Mouse (Mus musculus) hindbrain, postnatal 0 days (tissue): ENCODE data around the gene Sdc4. TPM values are rescaled to one million over a fixed set of nuclear protein-coding genes. Genes with fewer than 3 reads are reported as not detected.

Experiments
- ATAC-seq: fragments of 200-750 bp; cut with Nextera tagmentation; 2 replicates; pipeline ENCODE4 v1.8.0; 2017; ENCODE audit warnings: mild to moderate bottlenecking, moderate TSS enrichment, moderate library complexity
- DNase-seq: peaks from one replicate; pipeline ENCODE4 v3.0.0-alpha.2; 2015; ENCODE audit warnings: low spot score
- H3K27ac ChIP-seq: fragments of 300-500 bp; sonication (generic); 2 replicates; pipeline ENCODE4 v1.5.1; 2014; ENCODE audit warnings: mild to moderate bottlenecking
- H3K27me3 ChIP-seq: fragments of 300-500 bp; sonication (generic); 2 replicates; pipeline ENCODE4 v1.6.1; 2014; ENCODE audit warnings: low read length, mixed read lengths; ENCODE audit not compliant: insufficient read depth
- H3K36me3 ChIP-seq: fragments of 300-500 bp; sonication (generic); 2 replicates; pipeline ENCODE4 v1.6.1; 2014; ENCODE audit warnings: low read length, mixed read lengths; ENCODE audit not compliant: insufficient read depth
- H3K4me1 ChIP-seq: fragments of 300-500 bp; sonication (generic); 2 replicates; pipeline ENCODE4 v1.6.1; 2014; ENCODE audit warnings: antibody characterized with exemption, low read length, mixed read lengths; ENCODE audit not compliant: insufficient read depth
- H3K4me2 ChIP-seq: fragments of 300-500 bp; sonication (generic); 2 replicates; pipeline ENCODE4 v1.6.1; 2014; ENCODE audit warnings: low read depth, mild to moderate bottlenecking, low read length, moderate library complexity, mixed read lengths
- H3K4me3 ChIP-seq: fragments of 300-500 bp; sonication (generic); 2 replicates; pipeline ENCODE4 v1.5.1; 2014; ENCODE audit warnings: low read length
- H3K9ac ChIP-seq: fragments of 300-500 bp; sonication (generic); replicated peaks from 2 replicates; pipeline ENCODE4 v1.6.1; 2014; ENCODE audit warnings: mild to moderate bottlenecking, low read length, moderate library complexity, mixed read lengths
- H3K9me3 ChIP-seq: fragments of 300-500 bp; sonication (generic); 2 replicates; pipeline ENCODE4 v1.6.1; 2016; ENCODE audit warnings: low read length, mixed read lengths
- CTCF ChIP-seq: IDR thresholded peaks from 2 replicates; pipeline ENCODE4 v1.5.1; 2016; ENCODE audit warnings: antibody characterized with exemption, control low read depth, low read depth
- WGBS: fragments of 180-500 bp; shearing (Covaris S2); extraction: QIAGEN DNeasy Blood & Tissue Kit; methylation state at CpG from one replicate; pipeline ENCODE4 v1.1.7; 2014; 5-methylcytosine and 5-hydroxymethylcytosine counted together
- polyA plus RNA-seq: library from polyadenylated mRNA; unstranded; fragments of >200 nt; fragmentation: Nextera tagmentation; extraction: Ambion mirVana; gene quantifications from 2 replicates; pipeline ENCODE4 v1.2.1, GENCODE M21; 2015
- total RNA-seq: library from RNA; depleted of rRNA; stranded (reverse); fragments of >200 nt; gene quantifications from 2 replicates; pipeline ENCODE4 v1.2.3, GENCODE M21; 2014

The Sdc4 gene
- total and polyA plus RNA-seq, 2 experiments from 2014 or later: 31.1 to 36.7 TPM

DNA sequence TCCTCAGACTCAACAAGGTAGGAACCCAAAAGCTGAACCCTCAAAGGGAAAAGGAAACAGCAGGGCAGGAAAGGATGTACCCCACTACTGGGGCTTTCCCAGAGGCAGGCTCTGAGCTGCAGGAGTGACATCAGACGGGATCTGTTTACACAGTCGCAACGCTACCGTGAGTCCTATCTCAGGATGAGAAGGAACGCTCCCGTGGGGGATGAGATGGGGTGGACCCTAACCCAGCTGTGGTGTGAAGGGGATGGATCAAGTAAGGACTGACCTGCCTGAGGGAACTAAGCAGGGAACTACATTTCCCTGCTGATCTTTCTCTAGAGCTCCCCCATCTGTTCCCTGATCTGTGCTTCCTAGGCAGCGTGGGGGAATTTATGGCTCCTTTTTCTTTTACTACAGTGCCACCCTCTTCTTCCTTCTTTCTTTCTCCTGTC, 13.2 kb upstream of the Sdc4 start, which contains the start of gene Sys1:
Gene Sys1 (plus strand): TSS at position 101 of the 437 bp plus-strand sequence.
- TF ChIP-seq CTCF: peak; percentile 46

GRCm38 (mm10) chr2:164456413-164456812, 12.7 kb upstream of the Sdc4 start:
- peak overlapping the region; percentile 41; the same call in 1 of the 2 replicates for H3K4me2 ChIP-seq

More for the DNA sequence above, 13.2 kb upstream of the Sdc4 start, which contains the start of gene Sys1:
- Histone ChIP-seq H3K27me3 (no peaks in the 10 kb centered on the region), H3K9ac (peak within 1 kb of the TSS; percentile 29; the same call in 1 of the 2 replicates), H3K4me3 (peak within 1 kb of the TSS; percentile 9; the same call in 1 of the 2 replicates), H3K36me3 (no peaks in the 10 kb centered on the region), H3K4me2 (peak within 1 kb of the TSS; percentile 41), H3K9me3 (no peaks in the 10 kb centered on the region), H3K4me1 (peaks cover 2% of the 10 kb centered on the region; the same call in 1 of the 2 replicates), H3K27ac (no peak within 1 kb of the TSS)
- no peak for DNase-seq
- WGBS: 4% methylated on average over 7 of the region's 7 CpGs
- ATAC-seq: no peak

DNA sequence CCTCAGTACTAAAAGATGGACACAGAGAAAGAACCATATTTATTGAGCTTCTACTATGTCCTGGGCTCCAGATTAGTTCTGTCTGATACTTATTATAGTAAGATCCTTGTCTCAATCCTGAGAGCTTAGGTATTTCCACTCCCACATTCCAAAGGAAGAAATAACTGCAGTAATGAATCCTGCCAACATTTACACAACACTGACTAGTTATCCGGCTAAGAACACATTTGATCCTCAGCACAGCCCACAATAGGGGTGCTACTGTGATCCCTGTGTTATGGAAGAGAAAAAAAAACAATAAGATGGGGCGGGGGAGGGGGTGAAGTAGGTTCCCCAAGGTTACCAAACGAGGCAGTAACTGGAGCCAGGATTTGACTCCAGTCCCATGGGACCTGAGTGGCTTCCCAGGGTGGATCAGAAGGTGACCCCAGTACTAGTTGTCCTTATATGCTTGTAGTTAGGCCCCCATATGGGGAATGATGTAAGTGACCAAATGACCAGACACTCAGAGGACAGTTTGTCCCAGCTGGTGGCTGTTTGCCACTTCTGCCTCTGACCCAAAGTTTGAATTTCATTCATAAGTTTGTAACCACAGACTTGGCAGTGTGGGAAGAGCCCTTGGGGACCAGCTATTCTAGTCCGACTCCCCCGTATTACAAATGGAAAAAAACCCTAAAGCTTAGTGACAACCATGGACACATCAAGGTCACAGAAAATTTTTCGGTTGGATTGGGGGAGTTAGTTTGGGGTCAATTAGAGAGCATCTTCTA, 11.9 kb upstream of the Sdc4 start:
- TF ChIP-seq CTCF: no peak

More at GRCm38 (mm10) chr2:164456413-164456812, 12.7 kb upstream of the Sdc4 start:
- ATAC-seq (no peak), DNase-seq (no peak)
- Histone ChIP-seq H3K36me3 (no peaks in the 10 kb centered on the region), H3K4me1 (no peaks in the 10 kb centered on the region; the same call in 1 of the 2 replicates), H3K27me3 (no peaks in the 10 kb centered on the region), H3K9me3 (no peaks in the 10 kb centered on the region), H3K9ac (no peak overlapping the region), H3K27ac (no peak overlapping the region), H3K4me3 (no peak overlapping the region)
- 56% methylated on average over 1 of the region's 1 CpGs for WGBS
- TF ChIP-seq CTCF: no peak

GRCm38 (mm10) chr2:164454846-164455245, 11.2 kb upstream of the Sdc4 start:
- 65% methylated on average over 10 of the region's 10 CpGs for WGBS
- ATAC-seq (no peak), DNase-seq (no peak)
- no peak overlapping the region for H3K27ac ChIP-seq
- no peak overlapping the region for H3K9ac ChIP-seq
- H3K4me1 ChIP-seq: no peaks in the 10 kb centered on the region; the same call in 1 of the 2 replicates
- H3K4me3 ChIP-seq: no peak overlapping the region
- no peaks in the 10 kb centered on the region for H3K36me3 ChIP-seq
- no peaks in the 10 kb centered on the region for H3K9me3 ChIP-seq
- no peak for TF ChIP-seq CTCF
- no peaks in the 10 kb centered on the region for H3K27me3 ChIP-seq
- H3K4me2 ChIP-seq: no peak overlapping the region

More for the DNA sequence above, 11.9 kb upstream of the Sdc4 start:
- ATAC-seq: no peak
- H3K4me3 ChIP-seq: no peak overlapping the region
- H3K4me2 ChIP-seq: no peak overlapping the region
- no peak overlapping the region for H3K9ac ChIP-seq
- no peak for DNase-seq
- H3K9me3 ChIP-seq: no peaks in the 10 kb centered on the region
- H3K27me3 ChIP-seq: no peaks in the 10 kb centered on the region
- H3K4me1 ChIP-seq: no peaks in the 10 kb centered on the region; the same call in 1 of the 2 replicates
- WGBS: 74% methylated on average over 6 of the region's 6 CpGs
- H3K27ac ChIP-seq: no peak overlapping the region
- H3K36me3 ChIP-seq: no peaks in the 10 kb centered on the region

GRCm38 (mm10) chr2:164453887-164454500, 10.3 kb upstream of the Sdc4 start:
- Histone ChIP-seq H3K9ac (no peak overlapping the region), H3K27me3 (no peaks in the 10 kb centered on the region), H3K4me3 (no peak overlapping the region), H3K36me3 (no peaks in the 10 kb centered on the region), H3K27ac (no peak overlapping the region), H3K9me3 (no peaks in the 10 kb centered on the region), H3K4me2 (no peak overlapping the region), H3K4me1 (no peaks in the 10 kb centered on the region; the same call in 1 of the 2 replicates)
- no peak for TF ChIP-seq CTCF
- WGBS: 67% methylated on average over 7 of the region's 7 CpGs
- ATAC-seq (no peak), DNase-seq (no peak)

- Histone ChIP-seq H3K4me1 (no peaks in the 10 kb centered on the region; the same call in 1 of the 2 replicates), H3K27me3 (no peaks in the 10 kb centered on the region), H3K27ac (no peak overlapping the region), H3K4me3 (no peak overlapping the region), H3K9me3 (no peaks in the 10 kb centered on the region), H3K4me2 (no peak overlapping the region), H3K9ac (no peak overlapping the region), H3K36me3 (no peaks in the 10 kb centered on the region)
- DNase-seq: no peak
- 79% methylated on average over 14 of the region's 14 CpGs for WGBS
- no peak for TF ChIP-seq CTCF
- no peak for ATAC-seq
These were observed 9.5 kb upstream of the Sdc4 start for GRCm38 (mm10) chr2:164453047-164453757.
